Mouse (Mus musculus) embryo, embryonic 10.5 days (tissue): ENCODE results near the gene Olfr476.
"Not testable (repeated sequence)": the region's sequence is repeated elsewhere in the genome, so short reads cannot be mapped to it uniquely, and the experiment has no call there.

Source experiments
- DNase-seq: peaks from one replicate; pipeline ENCODE4 v3.0.0-alpha.2; 2015; ENCODE audit warnings: low spot score

Gene Olfr476

DNA sequence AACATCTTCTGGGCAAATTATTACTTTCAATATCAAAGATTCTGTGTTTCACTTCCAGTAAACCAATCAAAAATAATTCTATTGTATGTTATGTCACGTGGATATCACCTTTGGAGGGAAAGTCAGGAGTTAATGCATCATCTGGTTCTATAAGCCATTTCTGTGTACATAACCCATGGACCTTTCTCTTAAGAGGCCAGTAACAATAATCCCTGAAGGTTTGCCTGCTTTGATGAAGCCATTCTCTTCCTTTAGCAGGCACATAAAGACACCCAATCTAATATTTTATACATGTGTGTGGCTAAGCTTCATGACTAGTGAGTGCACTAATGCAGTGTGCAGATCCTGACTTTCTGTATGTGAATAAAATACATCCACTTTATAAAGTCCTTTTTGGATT is at the start of gene Olfr476:
TSS of gene Olfr476 (plus strand) at position 301 of the 400 bp plus-strand sequence.
- no peak for DNase-seq

DNA sequence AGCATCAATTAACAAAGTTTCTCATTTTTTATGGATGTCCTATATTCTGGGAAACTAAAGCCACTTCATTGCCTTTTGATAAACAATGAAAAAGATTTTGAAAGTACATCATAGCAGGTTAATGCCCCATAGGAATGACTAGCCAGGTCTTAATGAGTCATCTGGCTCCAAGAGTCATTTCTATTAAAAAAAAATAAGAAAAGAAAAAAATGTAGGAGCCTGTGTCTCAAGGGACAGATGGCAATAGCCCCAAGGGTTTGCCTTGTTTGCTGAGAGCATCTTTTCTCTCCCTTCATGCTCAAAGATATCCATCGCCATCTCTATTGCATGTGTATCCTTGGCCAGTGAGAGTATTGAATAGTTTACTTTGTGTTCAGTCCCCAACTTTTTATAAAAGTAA is 34.5 kb upstream of the Olfr476 start, which contains the start of gene Olfr473:
TSS of gene Olfr473 (plus strand) at position 301 of the 400 bp plus-strand sequence.
- DNase-seq = no peak

DNA sequence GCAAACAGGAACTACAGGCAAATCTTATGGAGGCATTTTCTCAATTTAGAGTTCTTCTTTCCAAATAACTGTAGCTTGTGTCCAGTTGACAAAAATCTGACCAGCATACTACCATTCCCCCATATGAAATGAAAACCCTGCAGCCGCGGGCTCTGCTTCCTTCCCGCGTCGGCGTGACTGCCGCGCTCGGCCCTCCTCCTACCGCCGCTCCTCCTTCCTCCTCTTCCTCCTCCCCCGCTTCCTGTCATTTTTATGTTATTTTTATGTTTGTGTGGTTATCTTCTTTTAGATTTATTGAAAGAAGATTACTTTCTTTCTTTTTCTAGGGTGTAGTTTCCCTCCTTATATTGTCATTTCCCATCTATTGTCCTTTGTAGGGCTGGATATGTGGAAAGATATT is 12.1 kb upstream of the Olfr476 start:
- not testable (repeated sequence) for DNase-seq

DNA sequence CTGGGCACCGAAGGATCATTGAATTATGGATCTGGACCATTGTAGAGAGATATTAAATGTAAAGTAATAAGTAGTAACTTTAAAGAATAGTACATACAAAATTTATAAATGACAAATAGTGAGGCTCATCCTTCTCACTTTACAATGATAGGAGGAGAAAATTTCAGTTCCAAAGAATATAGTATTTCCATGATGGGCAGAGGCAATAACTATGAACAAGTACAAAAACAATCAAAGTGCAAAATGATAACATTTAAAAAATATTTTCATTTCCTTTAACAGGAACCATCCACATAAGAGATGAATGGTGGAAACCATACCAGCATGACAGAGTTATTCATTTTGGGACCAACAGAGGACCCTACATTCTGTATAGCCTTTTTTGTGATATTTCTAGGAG is 10.3 kb upstream of the Olfr476 start, which contains the start of gene Olfr474:
TSS of gene Olfr474 (plus strand) at position 301 of the 400 bp plus-strand sequence.
- no peak for DNase-seq

DNA sequence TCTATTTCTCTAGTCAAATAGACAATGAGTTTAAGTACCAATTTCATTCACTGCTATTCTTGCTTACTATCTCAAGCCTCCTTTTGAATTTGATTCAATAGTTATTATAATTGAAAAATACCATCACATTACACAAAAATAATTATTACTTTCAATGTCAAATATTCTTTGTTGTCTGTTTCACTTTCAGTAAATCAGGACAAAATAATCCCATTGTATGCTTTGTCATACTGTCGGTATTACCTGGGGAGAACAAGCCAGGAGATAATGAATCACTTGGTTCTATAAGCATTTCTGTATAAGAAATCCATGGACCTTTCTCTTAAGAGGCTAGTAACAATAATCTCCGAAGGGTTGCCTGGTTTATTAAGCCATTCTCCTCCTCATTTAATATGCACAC is 21.8 kb downstream of the Olfr476 start, which contains the start of gene Olfr477:
TSS of gene Olfr477 (plus strand) at position 301 of the 400 bp plus-strand sequence.
- no peak for DNase-seq

DNA sequence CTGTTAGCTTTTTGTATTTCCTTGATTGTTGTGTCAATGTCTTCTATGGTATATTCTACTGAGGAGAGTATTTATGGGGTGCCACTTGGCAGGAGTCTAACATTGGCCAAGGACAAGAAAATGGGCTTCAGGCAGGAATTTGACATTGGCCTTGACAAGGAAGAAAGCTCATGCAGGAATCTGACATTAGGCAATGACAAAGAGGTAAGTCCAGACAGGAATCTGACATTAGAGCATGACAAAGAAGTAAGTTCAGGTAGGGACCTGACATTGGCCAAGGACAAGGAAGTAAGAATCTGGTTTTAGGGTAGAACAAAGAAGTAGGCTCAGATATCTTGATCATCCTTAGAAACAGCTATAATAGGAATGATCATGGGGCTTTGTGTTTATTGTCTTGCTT is 49.7 kb downstream of the Olfr476 start:
- DNase-seq = not testable (repeated sequence)
